Mouse (Mus musculus) thymus, adult 2 months (tissue): ENCODE data around the gene Cby3. TPM values are rescaled to one million over a fixed set of nuclear protein-coding genes. Genes with fewer than 3 reads are reported as not detected.

Source experiments
- DNase-seq: peaks from one replicate; pipeline ENCODE4 v3.0.0; 2021
- H3K27ac ChIP-seq: fragments of 200-500 bp; 2 replicates; pipeline ENCODE4 v1.5.1; 2012; ENCODE audit warnings: low read length, control low read depth; ENCODE audit not compliant: control insufficient read depth, insufficient read depth
- H3K27me3 ChIP-seq: fragments of 200-500 bp; 2 replicates; pipeline ENCODE4 v1.6.1; 2012; ENCODE audit warnings: mild to moderate bottlenecking, low read length, moderate library complexity, mixed read lengths; ENCODE audit not compliant: control insufficient read depth, insufficient read depth
- H3K36me3 ChIP-seq: fragments of 200-500 bp; 2 replicates; pipeline ENCODE4 v1.6.1; 2012; ENCODE audit warnings: mild to moderate bottlenecking, low read length, moderate library complexity; ENCODE audit not compliant: control insufficient read depth, insufficient read depth
- H3K4me1 ChIP-seq: fragments of 200-500 bp; replicated peaks from 2 replicates; pipeline ENCODE4 v1.6.1; 2012; ENCODE audit warnings: low read length; ENCODE audit not compliant: control insufficient read depth, insufficient read depth
- H3K4me3 ChIP-seq: fragments of 200-500 bp; 2 replicates; pipeline ENCODE4 v1.5.1; 2012; ENCODE audit warnings: mild to moderate bottlenecking, low read length, control low read depth, moderate library complexity; ENCODE audit not compliant: control insufficient read depth, insufficient read depth
- CTCF ChIP-seq: fragments of 200-500 bp; IDR thresholded peaks from 2 replicates; pipeline ENCODE4 v1.5.1; 2012; ENCODE audit warnings: mild to moderate bottlenecking, control low read depth, low read length, moderate library complexity, borderline replicate concordance; ENCODE audit not compliant: control insufficient read depth, poor library complexity, insufficient read depth; ENCODE audit errors: extremely low read depth
- POLR2A ChIP-seq: fragments of 200-500 bp; IDR thresholded peaks from 2 replicates; pipeline ENCODE4 v1.6.1; 2012; ENCODE audit warnings: mild to moderate bottlenecking, low read length, control low read depth, moderate library complexity; ENCODE audit not compliant: control insufficient read depth, poor library complexity, insufficient read depth; ENCODE audit errors: extremely low read depth
- WGBS: fragments of 180-500 bp; shearing (Covaris S2); methylation state at CpG from one replicate; pipeline ENCODE4 v1.1.7; 2018; 5-methylcytosine and 5-hydroxymethylcytosine counted together
- polyA plus RNA-seq: library from polyadenylated mRNA; depleted of rRNA; stranded (reverse); fragments of >200 nt; gene quantifications from 2 replicates; pipeline ENCODE4 v1.2.3, GENCODE M21; 2012; rRNA removed

Gene Cby3
- polyA plus RNA-seq, 1 experiment = 0.16 TPM

- 92% methylated on average over 10 of the region's 10 CpGs for whole genome bisulfite sequencing
- Histone ChIP-seq H3K27me3 (no peaks in the 10 kb centered on the region), H3K4me1 (no peaks in the 10 kb centered on the region), H3K4me3 (no peak overlapping the region), H3K27ac (no peak overlapping the region), H3K36me3 (no peaks in the 10 kb centered on the region)
- no peak for DNase-seq
- no peak for TF ChIP-seq POLR2A
- no peak for TF ChIP-seq CTCF
Observed at GRCm38 (mm10) chr11:50403367-50404014, 49.2 kb downstream of the Cby3 start.

GRCm38 (mm10) chr11:50407235-50407634 lies 53.0 kb downstream of the Cby3 start:
- DNase-seq = no peak
- 94% methylated on average over 6 of the region's 6 CpGs for WGBS
- Histone ChIP-seq H3K27ac (no peak overlapping the region), H3K4me3 (no peak overlapping the region), H3K36me3 (no peaks in the 10 kb centered on the region), H3K27me3 (no peaks in the 10 kb centered on the region), H3K4me1 (no peaks in the 10 kb centered on the region)
- TF ChIP-seq POLR2A (no peak), CTCF (no peak)

Other genes with a start within 250 kb of the Cby3 start
- 58.7 and 70.3 TPM in 2 replicates for gene Tbc1d9b, start 223.1 kb upstream of the Cby3 start, polyA plus RNA-seq
- gene Mrnip, start 180.0 kb upstream of the Cby3 start, polyA plus RNA-seq = 8.7 and 8.9 TPM in 2 replicates
- 159 and 173 TPM in 2 replicates for gene Sqstm1, start 143.6 kb upstream of the Cby3 start, polyA plus RNA-seq
- 29.5 and 29.7 TPM in 2 replicates for gene Mgat4b, start 143.6 kb upstream of the Cby3 start, polyA plus RNA-seq
- 34.4 and 46.9 TPM in 2 replicates for gene Ltc4s, start 115.8 kb upstream of the Cby3 start, polyA plus RNA-seq
- 35.3 and 41.4 TPM in 2 replicates for gene Maml1, start 62.2 kb upstream of the Cby3 start, polyA plus RNA-seq
- 43.1 and 44.3 TPM in 2 replicates for gene Canx, start 28.8 kb upstream of the Cby3 start, polyA plus RNA-seq
- 147 and 164 TPM in 2 replicates for gene Hnrnph1, start 22.5 kb downstream of the Cby3 start, polyA plus RNA-seq
- 9.5 and 10.7 TPM in 2 replicates for gene Rufy1, start 76.7 kb downstream of the Cby3 start, polyA plus RNA-seq
- 4.9 and 5.5 TPM in 2 replicates for gene Adamts2, start 247.6 kb downstream of the Cby3 start, polyA plus RNA-seq